Mouse (Mus musculus) stomach, embryonic 14.5 days (tissue): Measurements from ENCODE around the gene Dusp23. TPM values are rescaled to one million over a fixed set of nuclear protein-coding genes. Genes with fewer than 3 reads are reported as not detected.

ENCODE experiments used
- ATAC-seq: fragments of 200-750 bp; cut with Nextera tagmentation; 2 replicates; pipeline ENCODE4 v1.8.0; 2017; ENCODE audit warnings: low read depth, moderate TSS enrichment; ENCODE audit not compliant: insufficient number of reproducible peaks, insufficient read depth, low FRiP score
- H3K27ac ChIP-seq: fragments of 300-500 bp; sonication (generic); 2 replicates; pipeline ENCODE4 v1.5.1; 2014; ENCODE audit warnings: mild to moderate bottlenecking, low read length, moderate library complexity, mixed read lengths
- H3K27me3 ChIP-seq: fragments of 300-500 bp; sonication (generic); 2 replicates; pipeline ENCODE4 v1.6.1; 2014; ENCODE audit warnings: low read length, control low read depth, mixed read lengths; ENCODE audit not compliant: control insufficient read depth, insufficient read depth
- H3K36me3 ChIP-seq: fragments of 300-500 bp; sonication (generic); 2 replicates; pipeline ENCODE4 v1.6.1; 2014; ENCODE audit warnings: mild to moderate bottlenecking, control low read depth, low read length, moderate library complexity, mixed read lengths; ENCODE audit not compliant: control insufficient read depth, insufficient read depth
- H3K4me1 ChIP-seq: fragments of 300-500 bp; sonication (generic); 2 replicates; pipeline ENCODE4 v1.6.1; 2014; ENCODE audit warnings: low read length, control low read depth, mixed read lengths; ENCODE audit not compliant: control insufficient read depth, insufficient read depth
- H3K4me2 ChIP-seq: fragments of 300-500 bp; sonication (generic); replicated peaks from 2 replicates; pipeline ENCODE4 v1.6.1; 2014; ENCODE audit warnings: low read depth, low read length, control low read depth
- H3K4me3 ChIP-seq: fragments of 300-500 bp; sonication (generic); 2 replicates; pipeline ENCODE4 v1.5.1; 2014; ENCODE audit warnings: low read depth, low read length, control low read depth
- H3K9ac ChIP-seq: fragments of 300-500 bp; sonication (generic); replicated peaks from 2 replicates; pipeline ENCODE4 v1.6.1; 2014; ENCODE audit warnings: low read depth, mild to moderate bottlenecking, control low read depth, low read length, moderate library complexity, mixed read lengths
- H3K9me3 ChIP-seq: fragments of 300-500 bp; sonication (generic); 2 replicates; pipeline ENCODE4 v1.6.1; 2016; ENCODE audit warnings: low read depth, low read length, control low read depth; ENCODE audit not compliant: control insufficient read depth
- WGBS: fragments of 180-500 bp; shearing (Covaris S2); extraction: QIAGEN DNeasy Blood & Tissue Kit; methylation state at CpG from one replicate; pipeline ENCODE4 v1.1.7; 2014; 5-methylcytosine and 5-hydroxymethylcytosine counted together
- polyA plus RNA-seq: library from polyadenylated mRNA; unstranded; fragments of >200 nt; fragmentation: Nextera tagmentation; extraction: Ambion mirVana; gene quantifications from 2 replicates; pipeline ENCODE4 v1.2.1, GENCODE M21; 2014

Gene Dusp23
- polyA plus RNA-seq, 1 experiment from 2014 or later = 15.3 TPM

- no peak for ATAC-seq
- Histone ChIP-seq H3K4me3 (no peak overlapping the region), H3K4me2 (no peak overlapping the region), H3K36me3 (no peaks in the 10 kb centered on the region), H3K27ac (no peak overlapping the region), H3K4me1 (0 out of 2 replicates have a peak, but pooled peaks cover 3% of the 10 kb centered on the region), H3K9me3 (no peaks in the 10 kb centered on the region), H3K9ac (no peak overlapping the region), H3K27me3 (no peaks in the 10 kb centered on the region)
- WGBS = 38% methylated on average over 4 of the region's 4 CpGs
Observed at GRCm38 (mm10) chr1:172635258-172635657, 2.5 kb upstream of the Dusp23 start.

- no peak for ATAC-seq
- 90% methylated on average over 2 of the region's 2 CpGs for WGBS
Observed at GRCm38 (mm10) chr1:172634136-172634535, 1.4 kb upstream of the Dusp23 start.

GRCm38 (mm10) chr1:172631721-172632120, 1.0 kb downstream of the Dusp23 start:
- H3K9ac ChIP-seq = no peak overlapping the region
- H3K4me2 ChIP-seq = no peak overlapping the region
- H3K9me3 ChIP-seq = no peaks in the 10 kb centered on the region
- no peaks in the 10 kb centered on the region for H3K27me3 ChIP-seq
- H3K4me3 ChIP-seq = no peak overlapping the region
- no peak for ATAC-seq
- WGBS = 85% methylated on average over 5 of the region's 5 CpGs
- H3K36me3 ChIP-seq = no peaks in the 10 kb centered on the region
- H3K27ac ChIP-seq = no peak overlapping the region
- H3K4me1 ChIP-seq = 0 out of 2 replicates have a peak, but pooled peaks cover 3% of the 10 kb centered on the region

More at GRCm38 (mm10) chr1:172634136-172634535, 1.4 kb upstream of the Dusp23 start:
- H3K9me3 ChIP-seq = no peaks in the 10 kb centered on the region
- H3K4me3 ChIP-seq = no peak overlapping the region
- H3K27me3 ChIP-seq = no peaks in the 10 kb centered on the region
- H3K27ac ChIP-seq = no peak overlapping the region
- 0 out of 2 replicates have a peak, but pooled peaks cover 3% of the 10 kb centered on the region for H3K4me1 ChIP-seq
- H3K4me2 ChIP-seq = no peak overlapping the region
- no peaks in the 10 kb centered on the region for H3K36me3 ChIP-seq
- H3K9ac ChIP-seq = no peak overlapping the region

- Histone ChIP-seq H3K4me2 (no peak overlapping the region), H3K4me3 (no peak overlapping the region), H3K9me3 (no peaks in the 10 kb centered on the region), H3K4me1 (no peaks in the 10 kb centered on the region), H3K9ac (no peak overlapping the region), H3K36me3 (no peaks in the 10 kb centered on the region), H3K27ac (no peak overlapping the region), H3K27me3 (no peaks in the 10 kb centered on the region)
- no peak for ATAC-seq
- 65% methylated on average over 7 of the region's 7 CpGs for WGBS
Observed at GRCm38 (mm10) chr1:172629831-172630230, 2.9 kb downstream of the Dusp23 start.

GRCm38 (mm10) chr1:172626306-172626705, 6.5 kb downstream of the Dusp23 start:
- no peak overlapping the region for H3K27ac ChIP-seq
- H3K36me3 ChIP-seq = no peaks in the 10 kb centered on the region
- ATAC-seq = no peak
- no peak overlapping the region for H3K4me2 ChIP-seq
- no peak overlapping the region for H3K4me3 ChIP-seq
- no peak overlapping the region for H3K9ac ChIP-seq
- no peaks in the 10 kb centered on the region for H3K27me3 ChIP-seq
- no peaks in the 10 kb centered on the region for H3K9me3 ChIP-seq
- 96% methylated on average over 3 of the region's 3 CpGs for WGBS
- no peaks in the 10 kb centered on the region for H3K4me1 ChIP-seq

- no peak for ATAC-seq
- Histone ChIP-seq H3K4me3 (no peak overlapping the region), H3K4me2 (no peak overlapping the region), H3K9me3 (no peaks in the 10 kb centered on the region), H3K27ac (no peak overlapping the region), H3K27me3 (no peaks in the 10 kb centered on the region), H3K9ac (no peak overlapping the region), H3K36me3 (no peaks in the 10 kb centered on the region), H3K4me1 (no peaks in the 10 kb centered on the region)
- WGBS = 56% methylated on average over 3 of the region's 3 CpGs
Observed at GRCm38 (mm10) chr1:172624081-172624480, 8.7 kb downstream of the Dusp23 start.

GRCm38 (mm10) chr1:172623599-172623998, 9.2 kb downstream of the Dusp23 start:
- H3K36me3 ChIP-seq = no peaks in the 10 kb centered on the region
- WGBS = 68% methylated on average over 5 of the region's 5 CpGs
- H3K9ac ChIP-seq = no peak overlapping the region
- H3K4me2 ChIP-seq = no peak overlapping the region
- ATAC-seq = no peak
- H3K27ac ChIP-seq = no peak overlapping the region
- no peaks in the 10 kb centered on the region for H3K9me3 ChIP-seq
- no peak overlapping the region for H3K4me3 ChIP-seq
- no peaks in the 10 kb centered on the region for H3K27me3 ChIP-seq
- no peaks in the 10 kb centered on the region for H3K4me1 ChIP-seq

GRCm38 (mm10) chr1:172619235-172619634, 13.5 kb downstream of the Dusp23 start:
- ATAC-seq = no peak
- H3K4me2 ChIP-seq = no peak overlapping the region
- H3K27me3 ChIP-seq = no peaks in the 10 kb centered on the region
- H3K4me1 ChIP-seq = 0 out of 2 replicates have a peak, but pooled peaks cover 8% of the 10 kb centered on the region
- no peak overlapping the region for H3K9ac ChIP-seq
- no peak overlapping the region for H3K4me3 ChIP-seq
- H3K27ac ChIP-seq = no peak overlapping the region
- no peaks in the 10 kb centered on the region for H3K9me3 ChIP-seq
- WGBS = 17% methylated on average over 7 of the region's 7 CpGs
- no peaks in the 10 kb centered on the region for H3K36me3 ChIP-seq

- no peak overlapping the region for H3K27ac ChIP-seq
- no peaks in the 10 kb centered on the region for H3K27me3 ChIP-seq
- WGBS = 73% methylated on average over 4 of the region's 4 CpGs
- no peak overlapping the region for H3K9ac ChIP-seq
- no peak overlapping the region for H3K4me3 ChIP-seq
- no peaks in the 10 kb centered on the region for H3K36me3 ChIP-seq
- no peaks in the 10 kb centered on the region for H3K9me3 ChIP-seq
- H3K4me1 ChIP-seq = 0 out of 2 replicates have a peak, but pooled peaks cover 8% of the 10 kb centered on the region
- no peak overlapping the region for H3K4me2 ChIP-seq
- ATAC-seq = no peak
Observed at GRCm38 (mm10) chr1:172618141-172618540, 14.6 kb downstream of the Dusp23 start.
